Mouse (Mus musculus): ENCODE measurements around the gene Hoxc9. TPM values are rescaled to one million over a fixed set of nuclear protein-coding genes. Genes with fewer than 3 reads are reported as not detected.
A peak's percentile ranks its signal among the peaks of the same experiment; 100 is the strongest.

The Hoxc9 gene
- polyA plus RNA-seq, 1 experiment: not detected

DNA sequence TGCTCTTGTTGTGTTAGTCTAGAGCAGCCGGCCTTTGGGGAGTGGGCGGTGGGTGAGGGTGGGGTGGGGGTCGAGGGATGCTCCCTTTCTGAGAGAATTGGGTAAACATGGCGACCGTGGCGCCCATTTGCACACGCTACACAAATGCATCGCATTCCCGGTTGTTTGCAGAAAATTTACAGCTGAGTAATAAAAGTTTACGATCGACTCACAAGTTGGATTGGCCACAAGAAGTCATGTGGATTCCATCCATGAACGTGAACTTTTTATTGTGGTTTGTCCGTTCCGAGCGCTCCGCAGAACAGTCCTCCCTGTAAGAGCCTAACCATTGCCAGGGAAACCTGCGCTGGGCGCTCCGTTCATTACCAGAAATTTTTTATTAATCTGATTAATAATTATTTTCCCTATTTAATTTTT, 21.7 kb downstream of the Hoxc9 start, which contains the start of gene Hoxc6:
TSS of gene Hoxc6 (plus strand) at position 319 of the 417 bp plus-strand sequence.
- peak within 1 kb of the TSS; percentile 71 for H3K4me3 ChIP-seq (ENCODE audit: insufficient read depth, low read depth, low read length)
- peak within 1 kb of the TSS; percentile 83 for H3K27ac ChIP-seq (replicated peaks; ENCODE audit: low read depth, low read length)
- 0 out of 2 replicates have a peak, but pooled peaks cover 4% of the 10 kb centered on the region for H3K4me1 ChIP-seq (ENCODE audit: control insufficient read depth, insufficient read depth, insufficient read length, low read length)

- Histone ChIP-seq H3K4me1 (ENCODE audit: control insufficient read depth, insufficient read depth, insufficient read length, low read length) (0 out of 2 replicates have a peak, but pooled peaks cover 4% of the 10 kb centered on the region), H3K4me3 (ENCODE audit: insufficient read depth, low read depth, low read length) (peak overlapping the region; percentile 71), H3K27ac (replicated peaks; ENCODE audit: low read depth, low read length) (peak overlapping the region; percentile 83)
Observed at GRCm38 (mm10) chr15:102998608-102999182, 22.5 kb downstream of the Hoxc9 start.

- Histone ChIP-seq H3K4me1 (ENCODE audit: control insufficient read depth, insufficient read depth, insufficient read length, low read length) (0 out of 2 replicates have a peak, but pooled peaks cover 4% of the 10 kb centered on the region), H3K4me3 (ENCODE audit: insufficient read depth, low read depth, low read length) (peak overlapping the region; percentile 71), H3K27ac (replicated peaks; ENCODE audit: low read depth, low read length) (peak overlapping the region; percentile 88)
Observed at GRCm38 (mm10) chr15:102999183-102999831, 23.1 kb downstream of the Hoxc9 start.

- 0 out of 2 replicates have a peak, but pooled peaks cover 4% of the 10 kb centered on the region for H3K4me1 ChIP-seq (ENCODE audit: control insufficient read depth, insufficient read depth, insufficient read length, low read length)
- H3K4me3 ChIP-seq (ENCODE audit: insufficient read depth, low read depth, low read length): peak overlapping the region; percentile 71
- peak overlapping the region; percentile 88 for H3K27ac ChIP-seq (replicated peaks; ENCODE audit: low read depth, low read length)
Observed at GRCm38 (mm10) chr15:102999955-103000354, 23.7 kb downstream of the Hoxc9 start.

DNA sequence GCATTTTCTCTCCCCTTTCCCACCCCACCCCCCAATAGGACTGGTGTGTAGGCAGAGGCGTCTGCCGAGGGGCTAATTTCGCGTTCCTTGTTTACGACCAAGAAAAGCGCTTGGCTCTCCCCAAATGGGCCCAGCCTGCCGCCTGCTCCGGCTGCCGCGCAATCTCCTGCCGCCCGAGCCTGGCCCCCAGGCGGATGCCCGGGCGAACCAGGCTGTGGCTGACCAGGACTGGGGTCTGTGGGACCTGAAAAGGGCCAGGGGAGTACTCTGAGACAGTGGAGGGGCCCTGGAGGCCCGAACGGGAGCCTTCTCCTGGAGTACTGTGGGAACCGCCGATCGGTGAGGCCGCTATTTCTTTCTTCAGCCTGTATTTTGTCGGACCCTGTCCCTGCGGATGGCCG, 24.3 kb downstream of the Hoxc9 start:
- Histone ChIP-seq H3K4me3 (ENCODE audit: insufficient read depth, low read depth, low read length) (peak overlapping the region; percentile 71), H3K4me1 (ENCODE audit: control insufficient read depth, insufficient read depth, insufficient read length, low read length) (0 out of 2 replicates have a peak, but pooled peaks cover 4% of the 10 kb centered on the region), H3K27ac (replicated peaks; ENCODE audit: low read depth, low read length) (peak overlapping the region; percentile 88)

GRCm38 (mm10) chr15:103001370-103001769, 25.1 kb downstream of the Hoxc9 start:
- peak overlapping the region; percentile 71 for H3K4me3 ChIP-seq (ENCODE audit: insufficient read depth, low read depth, low read length)
- peak overlapping the region; percentile 88 for H3K27ac ChIP-seq (replicated peaks; ENCODE audit: low read depth, low read length)

GRCm38 (mm10) chr15:103002156-103002555, 25.9 kb downstream of the Hoxc9 start:
- peak overlapping the region; percentile 55 for H3K27ac ChIP-seq (replicated peaks; ENCODE audit: low read depth, low read length)
- no peak overlapping the region for H3K4me3 ChIP-seq (ENCODE audit: insufficient read depth, low read depth, low read length)
- H3K4me1 ChIP-seq (ENCODE audit: control insufficient read depth, insufficient read depth, insufficient read length, low read length): 0 out of 2 replicates have a peak, but pooled peaks cover 4% of the 10 kb centered on the region

More at GRCm38 (mm10) chr15:103001370-103001769, 25.1 kb downstream of the Hoxc9 start:
- 0 out of 2 replicates have a peak, but pooled peaks cover 4% of the 10 kb centered on the region for H3K4me1 ChIP-seq (ENCODE audit: control insufficient read depth, insufficient read depth, insufficient read length, low read length)

DNA sequence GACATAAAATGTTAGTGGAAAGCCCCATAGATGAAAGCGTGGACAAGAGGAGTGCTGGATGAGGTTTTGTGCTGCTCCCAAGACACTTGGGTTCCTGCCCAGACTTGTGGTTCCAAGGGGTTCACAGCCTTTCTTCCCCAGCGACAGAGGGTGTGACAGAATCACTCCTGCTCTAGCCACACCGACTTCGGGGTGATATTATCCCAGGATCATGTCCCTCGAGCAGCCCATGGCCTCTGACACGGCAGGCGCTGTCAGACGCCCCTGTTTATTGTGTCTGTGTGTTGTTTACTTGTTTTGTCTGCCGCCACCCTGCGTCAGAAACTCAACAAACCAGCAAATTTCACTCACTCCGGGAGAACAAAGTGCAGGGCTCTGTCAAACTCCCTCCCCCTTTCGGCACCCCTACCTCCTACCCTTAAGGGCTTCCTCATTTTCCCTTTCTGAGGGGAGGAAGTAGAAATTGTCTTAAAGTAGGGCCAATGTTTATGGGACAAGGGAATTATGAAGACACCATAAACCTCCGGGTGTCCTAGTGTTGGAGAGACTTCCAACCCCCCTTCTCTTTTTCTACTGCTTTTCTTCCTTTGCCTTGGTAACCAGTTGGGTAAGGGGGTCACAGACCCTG, 26.7 kb downstream of the Hoxc9 start:
- H3K4me3 ChIP-seq (ENCODE audit: insufficient read depth, low read depth, low read length): no peak overlapping the region
- peak overlapping the region; percentile 55 for H3K27ac ChIP-seq (replicated peaks; ENCODE audit: low read depth, low read length)
- 0 out of 2 replicates have a peak, but pooled peaks cover 4% of the 10 kb centered on the region for H3K4me1 ChIP-seq (ENCODE audit: control insufficient read depth, insufficient read depth, insufficient read length, low read length)

DNA sequence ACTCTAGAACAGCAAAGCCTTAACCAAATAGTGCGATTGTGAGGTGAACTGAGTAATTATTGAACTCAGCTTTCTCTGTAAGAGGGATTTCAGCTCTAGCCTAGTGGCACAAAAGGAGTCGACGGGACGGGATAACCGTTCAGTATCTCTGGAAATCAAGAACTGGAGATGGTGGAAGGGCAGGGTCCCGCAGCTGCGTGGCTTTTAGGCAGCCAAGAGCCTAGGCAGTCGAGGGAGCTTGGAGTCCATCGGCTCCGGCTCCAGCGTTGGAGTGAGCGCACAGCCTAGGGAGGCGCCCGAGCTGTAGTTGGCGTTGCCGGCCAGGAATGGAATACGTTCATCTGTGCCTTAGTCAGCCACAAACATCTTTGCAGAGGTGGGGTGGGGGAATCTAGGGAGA, 29.1 kb downstream of the Hoxc9 start:
- 0 out of 2 replicates have a peak, but pooled peaks cover 4% of the 10 kb centered on the region for H3K4me1 ChIP-seq (ENCODE audit: control insufficient read depth, insufficient read depth, insufficient read length, low read length)
- peak overlapping the region; percentile 77 for H3K27ac ChIP-seq (replicated peaks; ENCODE audit: low read depth, low read length)
- H3K4me3 ChIP-seq (ENCODE audit: insufficient read depth, low read depth, low read length): peak overlapping the region; percentile 46

GRCm38 (mm10) chr15:103005797-103006196, 29.6 kb downstream of the Hoxc9 start:
- Histone ChIP-seq H3K4me3 (ENCODE audit: insufficient read depth, low read depth, low read length) (peak overlapping the region; percentile 46), H3K27ac (replicated peaks; ENCODE audit: low read depth, low read length) (peak overlapping the region; percentile 77), H3K4me1 (ENCODE audit: control insufficient read depth, insufficient read depth, insufficient read length, low read length) (0 out of 2 replicates have a peak, but pooled peaks cover 4% of the 10 kb centered on the region)

DNA sequence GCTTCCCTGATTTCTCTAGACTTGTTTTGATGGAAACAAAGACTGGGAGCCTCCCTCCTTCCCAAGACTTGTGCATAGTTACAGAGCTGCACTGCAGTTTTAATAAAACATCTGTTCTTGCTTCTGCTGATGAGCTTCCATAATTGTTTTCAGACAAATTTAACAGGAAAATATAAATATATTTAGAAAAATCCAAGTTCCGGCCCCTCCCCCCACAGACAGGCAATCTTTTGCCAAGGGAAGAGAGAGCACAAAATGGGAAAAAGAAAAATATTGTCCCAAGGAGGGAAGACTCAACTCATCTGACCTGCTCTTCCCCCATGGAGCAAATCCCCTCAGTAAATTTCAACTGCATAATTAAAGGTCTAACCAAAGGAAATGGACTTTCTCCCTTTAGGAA, 30.1 kb downstream of the Hoxc9 start:
- Histone ChIP-seq H3K4me1 (ENCODE audit: control insufficient read depth, insufficient read depth, insufficient read length, low read length) (0 out of 2 replicates have a peak, but pooled peaks cover 4% of the 10 kb centered on the region), H3K4me3 (ENCODE audit: insufficient read depth, low read depth, low read length) (no peak overlapping the region), H3K27ac (replicated peaks; ENCODE audit: low read depth, low read length) (peak overlapping the region; percentile 77; the same call in 1 of the 2 replicates)

DNA sequence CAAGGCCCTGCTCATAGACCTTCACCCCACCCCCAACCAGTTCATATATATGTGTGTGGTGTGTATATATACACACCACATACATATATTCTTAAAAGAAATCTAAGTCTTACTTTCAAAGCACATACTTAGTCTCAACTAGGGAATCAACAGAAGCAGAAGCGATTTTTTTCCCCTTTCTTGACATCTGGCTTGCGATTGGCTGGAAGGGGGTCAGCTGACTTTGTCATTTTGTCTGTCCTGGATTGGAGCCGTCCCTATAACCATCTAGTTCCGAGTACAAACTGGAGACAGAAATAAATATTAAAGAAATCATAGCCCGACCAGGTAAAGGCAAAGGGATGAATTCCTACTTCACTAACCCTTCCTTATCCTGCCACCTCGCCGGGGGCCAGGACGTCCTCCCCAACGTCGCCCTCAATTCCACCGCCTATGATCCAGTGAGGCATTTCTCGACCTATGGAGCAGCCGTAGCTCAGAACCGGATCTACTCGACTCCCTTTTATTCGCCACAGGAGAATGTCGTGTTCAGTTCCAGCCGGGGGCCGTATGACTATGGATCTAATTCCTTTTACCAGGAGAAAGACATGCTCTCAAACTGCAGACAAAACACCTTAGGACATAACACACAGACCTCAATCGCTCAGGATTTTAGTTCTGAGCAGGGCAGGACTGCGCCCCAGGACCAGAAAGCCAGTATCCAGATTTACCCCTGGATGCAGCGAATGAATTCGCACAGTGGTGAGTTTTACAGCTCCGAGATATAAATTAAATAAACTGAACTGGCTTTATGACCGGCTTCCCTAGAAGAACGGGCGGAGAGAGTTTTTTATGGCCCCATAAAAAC, 33.2 kb downstream of the Hoxc9 start:
- H3K4me3 ChIP-seq (ENCODE audit: insufficient read depth, low read depth, low read length): peak overlapping the region; percentile 91
- 0 out of 2 replicates have a peak, but pooled peaks cover 2% of the 10 kb centered on the region for H3K4me1 ChIP-seq (ENCODE audit: control insufficient read depth, insufficient read depth, insufficient read length, low read length)
- H3K27ac ChIP-seq (replicated peaks; ENCODE audit: low read depth, low read length): peak overlapping the region; percentile 91

DNA sequence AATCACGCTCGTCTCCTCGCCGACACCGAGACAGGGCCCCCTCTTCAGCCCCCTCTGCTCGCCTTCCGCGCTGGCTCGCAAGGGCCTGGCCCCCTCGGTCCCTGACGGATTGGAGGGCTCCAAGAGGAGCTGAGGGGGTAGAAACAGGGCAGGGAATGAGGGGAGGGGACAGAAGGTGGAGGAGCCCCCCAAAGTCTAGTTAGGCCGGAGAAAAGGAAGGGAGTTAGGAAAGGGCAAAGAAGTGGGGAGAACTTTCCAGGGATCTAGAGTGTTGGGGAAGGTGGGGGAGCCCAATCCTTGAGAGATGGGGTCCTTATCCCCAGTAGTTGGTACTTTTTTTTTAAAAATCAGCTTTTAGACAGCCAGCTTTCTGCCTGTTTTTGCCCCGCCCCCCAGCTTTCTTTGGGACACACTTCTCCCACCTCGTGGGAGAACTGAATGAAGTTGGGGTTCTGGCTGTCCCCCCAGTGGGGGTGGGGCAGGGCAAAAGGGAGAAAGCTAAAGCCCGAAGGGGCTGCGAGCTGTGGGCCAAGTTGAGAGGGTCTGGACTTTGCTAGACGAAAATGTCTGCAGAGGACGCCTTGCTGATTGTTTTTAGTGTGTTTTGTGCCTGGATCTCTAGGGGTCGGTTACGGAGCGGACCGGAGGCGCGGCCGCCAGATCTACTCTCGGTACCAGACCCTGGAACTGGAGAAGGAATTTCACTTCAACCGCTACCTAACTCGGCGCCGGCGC, 34.0 kb downstream of the Hoxc9 start:
- Histone ChIP-seq H3K4me1 (ENCODE audit: control insufficient read depth, insufficient read depth, insufficient read length, low read length) (0 out of 2 replicates have a peak, but pooled peaks cover 2% of the 10 kb centered on the region), H3K27ac (replicated peaks; ENCODE audit: low read depth, low read length) (peak overlapping the region; percentile 91), H3K4me3 (ENCODE audit: insufficient read depth, low read depth, low read length) (peak overlapping the region; percentile 91)
